Comparison of ENCODE assay signal across 8 mouse cellular contexts in genomic region chr9:63151072-63151870, GRCm38 (mm10). TPM values are rescaled to one million over a fixed set of nuclear protein-coding genes. Genes with fewer than 3 reads are reported as not detected.
DNase-seq lines count a peak whose midpoint lies in the region; ATAC-seq and TF ChIP-seq lines count a peak whose summit lies in the region.

No protein-coding gene starts in this region.

- no peak overlapping the region for H3K9ac ChIP-seq in forebrain, postnatal 0 days
- no peak overlapping the region for H3K9ac ChIP-seq in hindbrain, postnatal 0 days (replicated peaks; ENCODE audit: low read length)
- no peak overlapping the region for H3K9ac ChIP-seq in lung, embryonic 14.5 days

- H3K4me1 ChIP-seq in forebrain, postnatal 0 days (ENCODE audit: insufficient read depth) = peaks cover 6% of the 10 kb centered on the region; the same call in 1 of the 2 replicates
- H3K4me1 ChIP-seq in hindbrain, postnatal 0 days (ENCODE audit: insufficient read depth, low read length) = peaks cover 3% of the 10 kb centered on the region; the same call in 1 of the 2 replicates
- H3K4me1 ChIP-seq in lung, embryonic 14.5 days (ENCODE audit: insufficient read depth) = no peaks in the 10 kb centered on the region

- peak; percentile 58 to 61 for DNase-seq in B cell, adult 2 months
- DNase-seq in ZHBTc4 (ENCODE audit: low read depth, low spot score) = peak; percentile 82
- peak; percentile 38 for DNase-seq in forebrain, postnatal 0 days
- peak; percentile 73 for DNase-seq in hindbrain, postnatal 0 days (ENCODE audit: low spot score)
- DNase-seq in lung, embryonic 14.5 days = peak; percentile 94
- DNase-seq in spleen, postnatal 4 days (ENCODE audit: low spot score in 2 of 2) = peak; percentile 68 to 84
- DNase-seq in frontal cortex, postnatal 10 days (ENCODE audit: low spot score in 2 of 2) = no peak

- ATAC-seq in forebrain, postnatal 0 days = no peak; the same call in 1 of the 2 replicates
- peak; percentile 48; the same call in 1 of the 2 replicates for ATAC-seq in hindbrain, postnatal 0 days
- ATAC-seq in lung, embryonic 14.5 days (ENCODE audit: insufficient read depth) = peak; percentile 73
- ATAC-seq in megakaryocyte, adult 5-6 weeks (ENCODE audit: poor library complexity, severe bottlenecking) = no peak

- H3K36me3 ChIP-seq in forebrain, postnatal 0 days (ENCODE audit: insufficient read depth) = no peaks in the 10 kb centered on the region
- no peaks in the 10 kb centered on the region for H3K36me3 ChIP-seq in hindbrain, postnatal 0 days (ENCODE audit: insufficient read depth, low read length)
- no peaks in the 10 kb centered on the region for H3K36me3 ChIP-seq in lung, embryonic 14.5 days (ENCODE audit: insufficient read depth)

- H3K27me3 ChIP-seq in forebrain, postnatal 0 days (ENCODE audit: insufficient read depth, low read length) = peaks cover 63% of the 10 kb centered on the region
- peaks cover 59% of the 10 kb centered on the region for H3K27me3 ChIP-seq in hindbrain, postnatal 0 days (ENCODE audit: insufficient read depth, low read length)
- H3K27me3 ChIP-seq in lung, embryonic 14.5 days (ENCODE audit: insufficient read depth, low read length) = peaks cover 75% of the 10 kb centered on the region

- H3K4me2 ChIP-seq in forebrain, postnatal 0 days (ENCODE audit: low read depth) = no peak overlapping the region
- H3K4me2 ChIP-seq in hindbrain, postnatal 0 days (ENCODE audit: low read depth, low read length) = peak overlapping the region; percentile 61
- no peak overlapping the region for H3K4me2 ChIP-seq in lung, embryonic 14.5 days

- H3K9me3 ChIP-seq in forebrain, postnatal 0 days (ENCODE audit: low read length) = no peaks in the 10 kb centered on the region
- no peaks in the 10 kb centered on the region for H3K9me3 ChIP-seq in hindbrain, postnatal 0 days (ENCODE audit: low read length)
- H3K9me3 ChIP-seq in lung, embryonic 14.5 days (ENCODE audit: low read depth, low read length) = peaks cover 4% of the 10 kb centered on the region; the same call in 1 of the 2 replicates

- TF ChIP-seq CTCF in forebrain, postnatal 0 days (IDR thresholded peaks at IDR 0.05; ENCODE audit: low read depth) = no peak
- no peak for TF ChIP-seq CTCF in hindbrain, postnatal 0 days (IDR thresholded peaks at IDR 0.05; ENCODE audit: low read depth)
- TF ChIP-seq CTCF in lung, embryonic 14.5 days (IDR thresholded peaks at IDR 0.05; ENCODE audit: low read depth) = no peak

- H3K4me3 ChIP-seq in forebrain, postnatal 0 days (ENCODE audit: low read depth, low read length) = no peak overlapping the region
- no peak overlapping the region for H3K4me3 ChIP-seq in hindbrain, postnatal 0 days (ENCODE audit: low read length)
- H3K4me3 ChIP-seq in lung, embryonic 14.5 days (ENCODE audit: low read depth, low read length) = no peak overlapping the region

- no peak overlapping the region for H3K27ac ChIP-seq in forebrain, postnatal 0 days (ENCODE audit: low read depth, low read length)
- no peak overlapping the region for H3K27ac ChIP-seq in hindbrain, postnatal 0 days
- H3K27ac ChIP-seq in lung, embryonic 14.5 days (ENCODE audit: low read depth) = no peak overlapping the region

- 3% methylated on average over 20 of the region's 20 CpGs for WGBS in forebrain, postnatal 0 days
- WGBS in hindbrain, postnatal 0 days = 3% methylated on average over 20 of the region's 20 CpGs
- 2% methylated on average over 20 of the region's 20 CpGs for WGBS in lung, embryonic 14.5 days

RNA-seq across cellular contexts. Expression of gene Skor1, which starts 2.5 kb away (rescaled TPM):
- total RNA-seq in forebrain, postnatal 0 days (2014; rRNA removed) = 0.69 and 1.0 TPM in 2 replicates
- 0.30 and 0.35 TPM in 2 replicates for polyA plus RNA-seq in forebrain, postnatal 0 days (2015; fragmentation: Nextera tagmentation; extraction: Ambion mirVana)
- total RNA-seq in hindbrain, postnatal 0 days (2014; rRNA removed) = 36.3 and 38.5 TPM in 2 replicates
- polyA plus RNA-seq in hindbrain, postnatal 0 days (2015; fragmentation: Nextera tagmentation; extraction: Ambion mirVana) = 9.2 TPM in 2 replicates
- polyA plus RNA-seq in lung, embryonic 14.5 days (2014; fragmentation: Nextera tagmentation; extraction: Ambion mirVana) = not detected in 2 replicates
- 0.27 TPM in 1 of 2 replicates, not detected in the other for total RNA-seq in megakaryocyte, adult 5-6 weeks (2015)
- not detected in 2 replicates for total RNA-seq in megakaryocyte, adult 5-6 weeks (2017)

Comparison
In these comparisons a context has a peak if more than half of its experiments do, and no peak if none do; other contexts are left out.
1. DNase-seq: peak in B cell, adult 2 months (2 of 2), ZHBTc4 (single experiment), forebrain, postnatal 0 days (single experiment), hindbrain, postnatal 0 days (single experiment), lung, embryonic 14.5 days (single experiment) and spleen, postnatal 4 days (2 of 2); none in frontal cortex, postnatal 10 days (0 of 2).
2. ATAC-seq: peak in hindbrain, postnatal 0 days (single experiment) and lung, embryonic 14.5 days (single experiment); none in forebrain, postnatal 0 days (single experiment) and megakaryocyte, adult 5-6 weeks (single experiment).
3. RNA of gene Skor1, which starts 2.5 kb away (total RNA-seq): 36.3 to 38.5 TPM in hindbrain, postnatal 0 days; 0.69 to 1.0 TPM in forebrain, postnatal 0 days and 0.27 TPM in megakaryocyte, adult 5-6 weeks; every median in the first group is over 10 times any median in the second.